Mouse (Mus musculus): ENCODE measurements around the gene Ptprf.

GRCm38 (mm10) chr4:118256217-118256616 is 35.0 kb downstream of the Ptprf start:
- TF ChIP-seq EP300 (IDR thresholded peaks at IDR 0.05; ENCODE audit: insufficient read depth, low read depth, low read length): no peak
- no peak for TF ChIP-seq CTCF (IDR thresholded peaks at IDR 0.05; ENCODE audit: low read depth, low read length)

Measured in ES-Bruce4 (cell line).